Mouse (Mus musculus) C2C12 (cell line): Measurements from ENCODE around the gene Pnrc2. TPM values are rescaled to one million over a fixed set of nuclear protein-coding genes. Genes with fewer than 3 reads are reported as not detected.
A peak's percentile ranks its signal among the peaks of the same experiment; 100 is the strongest.

Source experiments
- H3K27me3 ChIP-seq: one replicate; pipeline ENCODE4 v1.6.1; 2011; ENCODE audit not compliant: control insufficient read depth, insufficient read depth, insufficient read length
- H3K36me3 ChIP-seq: one replicate; pipeline ENCODE4 v1.6.1; 2011; ENCODE audit not compliant: control insufficient read depth, insufficient read depth
- H3K4me3 ChIP-seq: one replicate; pipeline ENCODE4 v1.5.1; 2011; ENCODE audit warnings: mild to moderate bottlenecking, control low read depth; ENCODE audit not compliant: poor library complexity, insufficient read depth, severe bottlenecking
- H3K79me2 ChIP-seq: one replicate; pipeline ENCODE4 v1.6.1; 2011; ENCODE audit not compliant: control insufficient read depth, insufficient read depth
- H3K79me3 ChIP-seq: one replicate; pipeline ENCODE4 v1.6.1; 2011; ENCODE audit warnings: low read depth, control low read depth
- H3ac ChIP-seq: one replicate; pipeline ENCODE3; 2011; ENCODE audit warnings: low read depth; ENCODE audit not compliant: control insufficient read depth, insufficient read length
- CEBPB ChIP-seq: IDR thresholded peaks from one replicate; pipeline ENCODE4 v1.6.1; 2011; ENCODE audit warnings: low read depth, mild to moderate bottlenecking, control low read depth, moderate library complexity
- CTCF ChIP-seq: IDR thresholded peaks from one replicate; pipeline ENCODE4 v1.5.1; 2011; ENCODE audit not compliant: control insufficient read depth, insufficient read depth, insufficient read length
- FOSL1 ChIP-seq: IDR thresholded peaks from one replicate; pipeline ENCODE4 v1.8.0; 2011; ENCODE audit warnings: mild to moderate bottlenecking, low read length; ENCODE audit not compliant: poor library complexity, insufficient read depth, severe bottlenecking
- MAX ChIP-seq: IDR thresholded peaks from one replicate; pipeline ENCODE4 v1.6.1; 2011; ENCODE audit warnings: mild to moderate bottlenecking, control low read depth
- MYOD1 ChIP-seq: IDR thresholded peaks from one replicate; pipeline ENCODE4 v1.6.1; 2011; ENCODE audit warnings: low read depth; ENCODE audit not compliant: control insufficient read depth, insufficient read length
- MYOG ChIP-seq: IDR thresholded peaks from one replicate; pipeline ENCODE4 v1.6.1; 2011; ENCODE audit not compliant: control insufficient read depth, insufficient read length; ENCODE audit errors: extremely low read depth
- USF1 ChIP-seq: IDR thresholded peaks from one replicate; pipeline ENCODE4 v1.6.1; 2011; ENCODE audit warnings: low read depth, mild to moderate bottlenecking, control low read depth, moderate library complexity
- polyA plus RNA-seq: library from polyadenylated mRNA; unstranded; fragments of >200 nt; fragmentation: generic; extraction: Trizol; gene quantifications from one replicate; pipeline ENCODE4 v1.2.1, GENCODE M21; 2012; ENCODE audit warnings: missing spikeins

Gene Pnrc2
- polyA plus RNA-seq, 1 experiment, result 21.7 TPM

GRCm38 (mm10) chr4:135896157-135896556 is 22.5 kb upstream of the Pnrc2 start:
- no peaks in the 10 kb centered on the region for H3K36me3 ChIP-seq
- no peak overlapping the region for H3K4me3 ChIP-seq
- peaks cover 4% of the 10 kb centered on the region for H3K27me3 ChIP-seq
- no peaks in the 10 kb centered on the region for H3K79me2 ChIP-seq
- no peaks in the 10 kb centered on the region for H3K79me3 ChIP-seq
- no peak overlapping the region for H3ac ChIP-seq
- TF ChIP-seq MYOD1, result no peak
- TF ChIP-seq CTCF, result no peak
- TF ChIP-seq CEBPB, result no peak
- no peak for TF ChIP-seq FOSL1
- no peak for TF ChIP-seq MYOG
- no peak for TF ChIP-seq MAX
- no peak for TF ChIP-seq USF1

- Histone ChIP-seq H3K27me3 (peaks cover 4% of the 10 kb centered on the region), H3ac (no peak within 1 kb of the TSS), H3K36me3 (no peaks in the 10 kb centered on the region), H3K4me3 (no peak within 1 kb of the TSS), H3K79me3 (no peaks in the 10 kb centered on the region), H3K79me2 (no peaks in the 10 kb centered on the region)
- TF ChIP-seq MYOG, result no peak
- TF ChIP-seq MAX, result no peak
- TF ChIP-seq FOSL1, result no peak
- no peak for TF ChIP-seq USF1
- TF ChIP-seq CTCF, result no peak
- no peak for TF ChIP-seq CEBPB
- no peak for TF ChIP-seq MYOD1
Observed at GRCm38 (mm10) chr4:135895071-135895571, 21.5 kb upstream of the Pnrc2 start, which contains the start of gene Cnr2. Gene Cnr2 (plus strand): TSS chr4:135895394.

- TF ChIP-seq MYOG (no peak), FOSL1 (no peak), CEBPB (no peak), USF1 (no peak), CTCF (no peak), MAX (no peak), MYOD1 (no peak)
- Histone ChIP-seq H3K4me3 (no peak overlapping the region), H3K79me2 (no peaks in the 10 kb centered on the region), H3K79me3 (no peaks in the 10 kb centered on the region), H3ac (no peak overlapping the region), H3K27me3 (peaks cover 4% of the 10 kb centered on the region), H3K36me3 (no peaks in the 10 kb centered on the region)
Observed at GRCm38 (mm10) chr4:135892884-135893283, 19.2 kb upstream of the Pnrc2 start.

GRCm38 (mm10) chr4:135891539-135891938 is 17.9 kb upstream of the Pnrc2 start:
- Histone ChIP-seq H3K79me2 (no peaks in the 10 kb centered on the region), H3K79me3 (no peaks in the 10 kb centered on the region), H3K4me3 (no peak overlapping the region), H3ac (no peak overlapping the region), H3K27me3 (peaks cover 4% of the 10 kb centered on the region), H3K36me3 (no peaks in the 10 kb centered on the region)
- no peak for TF ChIP-seq MAX
- no peak for TF ChIP-seq CEBPB
- no peak for TF ChIP-seq CTCF
- TF ChIP-seq MYOD1, result no peak
- TF ChIP-seq USF1, result no peak
- TF ChIP-seq FOSL1, result no peak
- TF ChIP-seq MYOG, result no peak

- Histone ChIP-seq H3K79me2 (no peaks in the 10 kb centered on the region), H3K79me3 (no peaks in the 10 kb centered on the region), H3K27me3 (peaks cover 4% of the 10 kb centered on the region), H3K36me3 (no peaks in the 10 kb centered on the region), H3ac (no peak overlapping the region), H3K4me3 (no peak overlapping the region)
- TF ChIP-seq FOSL1, result no peak
- TF ChIP-seq CTCF, result peak; percentile 91
Observed at GRCm38 (mm10) chr4:135889884-135890283, 16.2 kb upstream of the Pnrc2 start.
